Mouse (Mus musculus): ENCODE measurements around the gene Fbxl7.

Fbxl7 gene

GRCm38 (mm10) chr15:26687729-26688128, 207.7 kb downstream of the Fbxl7 start:
- DNase-seq: no peak

- no peak for DNase-seq
Observed at GRCm38 (mm10) chr15:26682279-26682678, 213.1 kb downstream of the Fbxl7 start.

- no peak for DNase-seq
Observed at GRCm38 (mm10) chr15:26673239-26673859, 222.0 kb downstream of the Fbxl7 start.

GRCm38 (mm10) chr15:26654988-26655387, 240.4 kb downstream of the Fbxl7 start:
- DNase-seq: no peak

GRCm38 (mm10) chr15:26642563-26642962, 252.8 kb downstream of the Fbxl7 start:
- no peak for DNase-seq

- no peak for DNase-seq
Observed at GRCm38 (mm10) chr15:26639726-26640125, 255.7 kb downstream of the Fbxl7 start.

GRCm38 (mm10) chr15:26635591-26635990, 259.8 kb downstream of the Fbxl7 start:
- no peak for DNase-seq

GRCm38 (mm10) chr15:26628181-26628580, 267.2 kb downstream of the Fbxl7 start:
- DNase-seq: no peak

- no peak for DNase-seq
Observed at GRCm38 (mm10) chr15:26623242-26623641, 272.1 kb downstream of the Fbxl7 start.

GRCm38 (mm10) chr15:26620279-26620678, 275.1 kb downstream of the Fbxl7 start:
- no peak for DNase-seq

GRCm38 (mm10) chr15:26619221-26619620, 276.2 kb downstream of the Fbxl7 start:
- no peak for DNase-seq

GRCm38 (mm10) chr15:26596239-26596638, 299.1 kb downstream of the Fbxl7 start:
- no peak for DNase-seq

GRCm38 (mm10) chr15:26579947-26580709, 315.3 kb downstream of the Fbxl7 start:
- DNase-seq: no peak

GRCm38 (mm10) chr15:26578500-26578899, 316.9 kb downstream of the Fbxl7 start:
- DNase-seq: no peak

- no peak for DNase-seq
Observed at GRCm38 (mm10) chr15:26566076-26566475, 329.3 kb downstream of the Fbxl7 start.

- DNase-seq: no peak
Observed at GRCm38 (mm10) chr15:26553620-26554019, 341.8 kb downstream of the Fbxl7 start.

- no peak for DNase-seq
Observed at GRCm38 (mm10) chr15:26533997-26534700, 361.2 kb downstream of the Fbxl7 start.

- DNase-seq: no peak
Observed at GRCm38 (mm10) chr15:26519220-26519631, 376.2 kb downstream of the Fbxl7 start.

- no peak for DNase-seq
Observed at GRCm38 (mm10) chr15:26501024-26501423, 394.4 kb downstream of the Fbxl7 start.

All from thymus, postnatal 36 days (tissue).